Mouse (Mus musculus): ENCODE results near the gene Ift52. TPM values are rescaled to one million over a fixed set of nuclear protein-coding genes. Genes with fewer than 3 reads are reported as not detected.

Ift52 gene
- polyA plus RNA-seq, 1 experiment from 2014 or later = 35.6 TPM

DNA sequence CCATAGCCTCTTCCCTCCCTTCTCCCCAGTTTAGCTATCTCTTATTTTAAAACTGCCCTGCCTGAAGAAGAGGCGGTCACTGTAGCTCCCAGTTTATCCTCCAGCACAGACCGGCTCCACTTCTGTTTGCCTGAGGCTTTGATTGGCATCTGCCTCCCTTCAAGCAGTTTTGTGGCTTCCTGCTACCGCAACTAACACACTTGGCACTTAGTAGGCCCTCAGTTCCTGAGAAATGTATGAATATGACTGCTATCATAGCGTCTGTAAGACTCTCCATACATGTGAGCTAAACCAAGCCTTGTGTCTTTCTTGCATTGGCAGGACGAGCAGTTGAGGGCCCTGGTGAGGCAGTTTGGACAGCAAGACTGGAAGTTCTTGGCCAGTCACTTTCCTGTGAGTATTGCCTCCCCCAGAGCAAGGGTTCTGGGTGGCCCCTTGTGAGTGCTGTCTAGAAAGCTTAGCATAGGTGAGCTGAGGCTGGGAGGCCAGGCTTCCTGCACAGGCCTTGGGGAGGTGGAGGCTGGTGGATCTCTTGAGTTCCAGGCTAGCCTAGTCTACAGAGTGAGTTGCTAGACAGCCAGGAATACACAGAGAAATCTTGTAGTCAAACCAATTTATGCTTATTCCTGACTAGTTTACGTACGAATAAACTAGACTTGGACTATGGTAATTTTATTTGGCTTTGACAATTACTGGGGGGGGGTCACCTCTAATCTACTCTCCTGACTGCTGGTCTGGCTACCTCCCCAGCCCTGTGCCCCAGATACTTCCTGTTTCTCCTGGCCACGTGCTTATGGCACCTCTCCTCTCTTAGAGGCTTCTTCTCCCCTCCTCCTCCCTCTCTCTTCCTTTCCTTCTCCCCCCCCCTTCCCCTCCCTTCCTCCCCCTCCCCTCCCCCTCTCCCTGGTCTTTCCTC is 44.3 kb downstream of the Ift52 start:
- no peaks in the 10 kb centered on the region for H3K9me3 ChIP-seq
- H3K4me1 ChIP-seq (replicated peaks) = no peaks in the 10 kb centered on the region
- WGBS = 85% methylated on average over 8 of the region's 8 CpGs
- no peak overlapping the region for H3K4me3 ChIP-seq
- no peaks in the 10 kb centered on the region for H3K27me3 ChIP-seq
- H3K36me3 ChIP-seq = no peaks in the 10 kb centered on the region
- H3K27ac ChIP-seq (replicated peaks) = no peak overlapping the region
- H3K9ac ChIP-seq = no peak overlapping the region
- H3K4me2 ChIP-seq = no peak overlapping the region
- ATAC-seq (ENCODE audit: low FRiP score, low read depth) = no peak

DNA sequence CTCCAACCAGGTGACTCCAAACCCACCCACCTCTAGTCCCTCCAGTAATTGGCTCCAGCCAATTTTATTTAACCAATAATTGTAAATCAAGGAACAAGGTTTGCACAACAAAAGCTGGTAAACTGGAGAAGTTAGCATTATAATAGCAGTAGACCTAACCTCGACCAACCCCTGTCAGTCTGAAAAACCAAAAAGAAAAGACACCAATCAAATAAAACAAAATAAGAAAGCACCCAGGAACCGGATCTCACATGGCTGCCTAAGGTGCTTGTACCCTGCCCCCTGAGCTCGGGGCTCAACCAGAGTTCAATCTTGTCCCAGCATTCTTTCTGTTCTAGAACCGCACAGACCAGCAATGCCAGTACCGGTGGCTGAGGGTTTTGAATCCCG is 45.0 kb downstream of the Ift52 start:
- ATAC-seq (ENCODE audit: low FRiP score, low read depth) = no peak
- Histone ChIP-seq H3K27me3 (no peaks in the 10 kb centered on the region), H3K36me3 (no peaks in the 10 kb centered on the region), H3K9me3 (no peaks in the 10 kb centered on the region), H3K4me3 (no peak overlapping the region), H3K9ac (no peak overlapping the region), H3K4me2 (no peak overlapping the region), H3K27ac (replicated peaks) (no peak overlapping the region), H3K4me1 (replicated peaks) (no peaks in the 10 kb centered on the region)
- 58% methylated on average over 6 of the region's 6 CpGs for WGBS

DNA sequence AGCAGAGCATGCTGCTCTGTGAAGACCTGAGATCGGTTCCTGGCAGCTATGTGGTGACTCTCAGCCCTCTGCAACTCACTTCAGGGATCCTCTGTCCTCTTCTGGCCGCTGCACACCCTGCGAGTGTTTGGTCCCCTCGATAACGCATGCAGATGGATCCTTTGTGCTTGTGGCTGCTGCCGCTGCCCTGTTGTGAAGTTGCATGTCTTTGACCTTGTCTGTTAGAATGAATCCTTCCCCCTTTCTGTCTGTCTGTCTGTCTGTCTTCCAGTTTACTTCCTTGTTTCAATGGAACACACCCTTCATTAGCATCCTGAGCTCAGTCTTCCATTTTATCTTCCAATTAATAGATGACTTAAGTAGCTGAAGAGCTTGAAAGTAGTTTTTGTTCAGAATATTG is 49.2 kb downstream of the Ift52 start:
- WGBS = 91% methylated on average over 6 of the region's 6 CpGs

DNA sequence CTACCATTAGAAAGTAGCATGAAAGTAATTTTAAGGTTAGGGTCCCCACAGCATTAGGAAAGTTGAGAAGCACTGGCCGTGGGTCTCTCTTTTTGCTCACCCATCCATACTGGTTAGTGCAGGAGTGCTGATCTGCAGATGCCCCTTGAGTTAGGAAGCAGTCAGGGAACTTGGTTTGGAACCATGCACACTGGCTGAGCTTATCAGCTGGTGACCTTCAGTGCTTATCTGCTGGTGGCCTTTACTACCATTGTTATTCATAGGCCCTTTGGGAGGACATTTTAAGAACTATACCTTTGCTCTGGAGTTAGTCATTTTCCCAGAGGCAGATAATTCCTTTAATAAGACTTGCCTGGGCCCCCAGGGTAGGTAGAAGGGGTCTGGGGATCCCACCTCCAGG is 50.1 kb downstream of the Ift52 start:
- Histone ChIP-seq H3K9me3 (no peaks in the 10 kb centered on the region), H3K9ac (no peak overlapping the region), H3K27ac (replicated peaks) (no peak overlapping the region), H3K4me1 (replicated peaks) (no peaks in the 10 kb centered on the region), H3K36me3 (no peaks in the 10 kb centered on the region), H3K4me2 (no peak overlapping the region), H3K27me3 (no peaks in the 10 kb centered on the region), H3K4me3 (no peak overlapping the region)
- 93% methylated on average over 1 of the region's 1 CpGs for WGBS
- ATAC-seq (ENCODE audit: low FRiP score, low read depth) = no peak

More for the DNA sequence above, 49.2 kb downstream of the Ift52 start:
- Histone ChIP-seq H3K36me3 (no peaks in the 10 kb centered on the region), H3K9ac (no peak overlapping the region), H3K27me3 (no peaks in the 10 kb centered on the region), H3K4me3 (no peak overlapping the region), H3K9me3 (no peaks in the 10 kb centered on the region), H3K4me2 (no peak overlapping the region), H3K27ac (replicated peaks) (no peak overlapping the region), H3K4me1 (replicated peaks) (no peaks in the 10 kb centered on the region)
- no peak for ATAC-seq (ENCODE audit: low FRiP score, low read depth)

DNA sequence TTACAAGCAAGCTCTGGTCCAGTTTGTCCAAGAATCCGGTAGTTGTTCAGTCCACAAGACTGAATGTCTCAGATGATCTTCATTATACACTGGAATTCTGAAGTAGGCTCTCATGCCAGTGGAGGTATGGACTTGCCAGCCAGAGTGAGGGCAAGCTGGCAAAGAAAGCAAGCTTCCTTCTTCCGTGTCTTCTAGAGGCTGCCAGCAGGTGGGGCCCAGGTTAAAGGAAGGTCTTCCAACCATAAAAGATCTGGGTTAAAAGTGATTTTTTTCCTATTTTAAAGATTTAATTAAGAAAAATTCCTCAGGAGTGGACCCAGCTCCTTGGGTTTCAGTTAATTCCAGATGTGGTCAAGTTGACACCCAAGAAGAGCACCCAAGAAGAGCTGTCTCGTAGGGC is 53.1 kb downstream of the Ift52 start:
- no peak overlapping the region for H3K27ac ChIP-seq (replicated peaks)
- no peaks in the 10 kb centered on the region for H3K36me3 ChIP-seq
- no peak overlapping the region for H3K9ac ChIP-seq
- no peaks in the 10 kb centered on the region for H3K9me3 ChIP-seq
- H3K4me1 ChIP-seq (replicated peaks) = no peaks in the 10 kb centered on the region
- 88% methylated on average over 3 of the region's 3 CpGs for WGBS
- H3K4me3 ChIP-seq = no peak overlapping the region
- H3K4me2 ChIP-seq = no peak overlapping the region
- no peak for ATAC-seq (ENCODE audit: low FRiP score, low read depth)
- H3K27me3 ChIP-seq = no peaks in the 10 kb centered on the region

DNA sequence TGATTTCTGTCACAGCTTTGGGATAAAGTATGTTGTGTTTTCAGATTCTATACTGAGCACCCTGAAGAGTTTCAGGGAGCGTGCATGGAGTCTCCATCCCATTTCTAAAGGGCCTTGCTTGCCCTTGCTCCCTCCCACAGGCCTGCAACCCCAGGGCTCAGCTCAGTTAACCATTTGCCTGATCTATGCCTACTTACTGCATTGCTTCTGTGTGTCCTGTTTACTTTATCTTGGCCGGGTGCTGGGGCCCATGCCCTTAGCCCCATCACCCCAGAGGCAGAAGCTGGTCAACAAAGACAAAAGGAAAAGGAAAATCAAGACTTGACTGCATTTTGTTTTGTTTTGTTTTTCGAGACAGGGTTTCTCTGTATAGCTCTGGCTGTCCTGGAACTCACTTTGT is 54.4 kb downstream of the Ift52 start:
- H3K36me3 ChIP-seq = no peaks in the 10 kb centered on the region
- no peaks in the 10 kb centered on the region for H3K4me1 ChIP-seq (replicated peaks)
- no peaks in the 10 kb centered on the region for H3K27me3 ChIP-seq
- H3K9me3 ChIP-seq = no peaks in the 10 kb centered on the region
- H3K4me2 ChIP-seq = no peak overlapping the region
- no peak overlapping the region for H3K4me3 ChIP-seq
- H3K9ac ChIP-seq = no peak overlapping the region
- 89% methylated on average over 3 of the region's 3 CpGs for whole genome bisulfite sequencing
- H3K27ac ChIP-seq (replicated peaks) = no peak overlapping the region
- ATAC-seq (ENCODE audit: low FRiP score, low read depth) = no peak

DNA sequence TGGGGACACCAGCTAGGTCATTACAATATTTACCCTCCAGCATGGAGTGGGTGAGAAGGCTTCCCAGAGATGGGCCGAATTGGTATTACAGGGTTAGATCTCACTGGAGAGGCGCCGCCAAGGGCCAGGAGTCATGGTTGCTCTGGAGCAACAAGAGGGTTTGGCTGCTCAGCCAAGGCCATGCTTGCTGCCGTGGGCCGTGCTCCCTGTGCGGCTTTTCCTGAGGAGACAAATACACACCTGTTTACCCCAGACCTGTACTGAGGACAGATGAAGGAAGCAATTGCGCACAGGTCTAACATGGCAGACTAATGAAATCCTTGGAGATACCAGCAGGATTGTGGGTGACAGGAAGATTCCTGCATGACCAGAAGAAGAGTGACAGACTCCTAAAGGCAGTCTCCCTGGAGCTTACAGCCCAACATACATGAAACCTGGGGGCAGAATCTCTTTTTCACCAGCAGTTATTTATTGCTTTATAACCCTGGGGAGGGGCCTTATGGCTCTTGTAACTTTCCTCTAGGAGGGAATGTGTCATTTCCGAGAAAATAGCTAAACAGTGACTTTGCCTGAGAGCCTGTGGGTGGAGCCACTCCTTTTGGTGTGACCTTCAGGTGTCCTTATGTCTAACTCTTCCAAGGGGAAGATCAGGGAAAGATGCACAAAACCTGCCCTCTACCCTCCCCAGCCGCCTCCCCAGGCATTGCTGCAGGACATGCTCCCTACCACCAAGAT is 56.0 kb downstream of the Ift52 start:
- 92% methylated on average over 9 of the region's 9 CpGs for WGBS

DNA sequence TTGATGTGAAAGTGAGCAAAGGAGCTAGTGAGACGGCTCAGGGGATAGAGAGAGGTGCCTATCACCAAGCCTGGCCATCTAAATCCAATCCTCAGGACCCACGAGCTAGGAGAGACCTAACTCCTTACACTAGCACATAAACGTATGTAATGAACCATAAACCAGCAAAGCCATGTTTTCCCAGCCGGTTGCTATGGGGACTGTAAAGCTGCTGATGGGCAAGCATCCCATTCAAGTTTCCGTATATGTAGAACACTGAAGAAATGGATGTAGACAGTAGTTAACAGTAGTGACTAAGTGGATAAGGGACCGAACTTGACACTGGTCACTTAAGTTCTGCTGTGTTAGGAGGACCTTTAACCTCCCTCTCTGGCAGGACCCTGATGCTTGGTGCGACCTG is 56.9 kb downstream of the Ift52 start:
- no peaks in the 10 kb centered on the region for H3K4me1 ChIP-seq (replicated peaks)
- no peak overlapping the region for H3K4me2 ChIP-seq
- H3K9ac ChIP-seq = no peak overlapping the region
- 71% methylated on average over 7 of the region's 7 CpGs for WGBS
- H3K27me3 ChIP-seq = no peaks in the 10 kb centered on the region
- no peaks in the 10 kb centered on the region for H3K9me3 ChIP-seq
- H3K27ac ChIP-seq (replicated peaks) = no peak overlapping the region
- H3K4me3 ChIP-seq = no peak overlapping the region
- H3K36me3 ChIP-seq = no peaks in the 10 kb centered on the region
- ATAC-seq (ENCODE audit: low FRiP score, low read depth) = no peak

More for the DNA sequence above, 56.0 kb downstream of the Ift52 start:
- Histone ChIP-seq H3K36me3 (no peaks in the 10 kb centered on the region), H3K9me3 (no peaks in the 10 kb centered on the region), H3K9ac (no peak overlapping the region), H3K27ac (replicated peaks) (no peak overlapping the region), H3K27me3 (no peaks in the 10 kb centered on the region), H3K4me3 (no peak overlapping the region), H3K4me2 (no peak overlapping the region), H3K4me1 (replicated peaks) (no peaks in the 10 kb centered on the region)
- no peak for ATAC-seq (ENCODE audit: low FRiP score, low read depth)

DNA sequence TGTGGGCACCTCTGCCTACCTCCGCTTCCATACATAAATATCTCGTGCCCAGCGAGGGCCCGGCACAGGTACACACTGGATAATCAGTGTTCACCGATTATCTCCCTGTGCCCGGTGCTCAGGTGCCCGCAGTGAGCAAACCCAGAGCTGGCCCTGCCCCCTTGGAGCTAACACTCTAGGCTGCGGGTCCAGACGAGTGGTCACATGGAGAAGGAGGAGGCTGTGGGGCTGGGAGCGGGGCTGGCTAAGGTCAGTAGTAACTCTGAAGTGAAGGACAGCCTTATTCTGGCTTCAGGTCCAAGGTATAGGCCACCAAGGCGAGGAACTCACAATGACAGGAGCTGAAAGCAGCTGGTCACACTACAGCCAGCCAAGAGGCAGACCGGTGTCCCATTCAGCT is 57.7 kb downstream of the Ift52 start:
- H3K4me3 ChIP-seq = no peak overlapping the region
- H3K4me1 ChIP-seq (replicated peaks) = no peaks in the 10 kb centered on the region
- 93% methylated on average over 12 of the region's 12 CpGs for WGBS
- H3K36me3 ChIP-seq = no peaks in the 10 kb centered on the region
- H3K9me3 ChIP-seq = no peaks in the 10 kb centered on the region
- H3K27me3 ChIP-seq = no peaks in the 10 kb centered on the region
- no peak for ATAC-seq (ENCODE audit: low FRiP score, low read depth)
- H3K9ac ChIP-seq = no peak overlapping the region
- H3K27ac ChIP-seq (replicated peaks) = no peak overlapping the region
- no peak overlapping the region for H3K4me2 ChIP-seq

DNA sequence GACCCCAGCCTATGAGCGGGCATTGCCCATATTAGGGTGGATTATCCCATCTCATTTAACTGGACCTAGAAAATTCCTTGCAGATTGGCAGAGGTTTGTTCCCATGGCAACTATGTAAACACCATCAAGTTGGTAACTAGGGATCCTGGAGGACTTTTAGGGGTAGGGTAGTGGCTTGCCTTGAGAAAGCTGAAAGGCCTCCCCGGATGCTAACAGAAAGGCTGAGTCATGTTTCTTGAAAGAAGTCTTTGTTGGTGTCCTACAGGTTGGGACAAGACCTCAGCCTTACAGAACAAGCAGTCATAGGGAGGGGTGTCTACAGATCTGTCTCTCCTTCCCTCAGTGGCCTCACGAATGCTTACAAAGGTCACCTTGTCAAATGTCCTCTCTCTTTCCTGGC is 58.1 kb downstream of the Ift52 start:
- no peaks in the 10 kb centered on the region for H3K36me3 ChIP-seq
- no peak overlapping the region for H3K9ac ChIP-seq
- H3K27ac ChIP-seq (replicated peaks) = no peak overlapping the region
- no peaks in the 10 kb centered on the region for H3K9me3 ChIP-seq
- no peaks in the 10 kb centered on the region for H3K27me3 ChIP-seq
- no peaks in the 10 kb centered on the region for H3K4me1 ChIP-seq (replicated peaks)
- 76% methylated on average over 3 of the region's 3 CpGs for WGBS
- no peak overlapping the region for H3K4me3 ChIP-seq
- ATAC-seq (ENCODE audit: low FRiP score, low read depth) = no peak
- H3K4me2 ChIP-seq = no peak overlapping the region

DNA sequence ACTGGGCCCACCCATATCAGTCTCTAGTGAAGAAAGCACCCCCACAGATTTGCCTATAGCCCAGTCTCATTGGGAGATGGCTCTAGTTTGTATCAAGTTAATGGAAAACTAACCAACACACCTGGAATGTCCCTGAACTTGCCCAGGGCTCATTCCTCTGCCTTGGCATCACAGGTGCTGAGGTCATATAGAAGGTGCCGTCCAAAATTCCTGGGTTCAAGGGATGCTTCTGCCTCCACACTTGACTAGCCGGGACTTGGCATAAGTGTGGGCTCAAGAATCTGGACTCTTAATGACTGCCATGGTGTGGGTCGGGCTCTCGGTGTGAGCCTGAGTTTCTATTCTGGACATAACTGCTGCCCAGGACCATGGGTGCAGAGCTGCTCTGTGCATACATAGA is 61.9 kb downstream of the Ift52 start:
- Histone ChIP-seq H3K4me1 (replicated peaks) (no peaks in the 10 kb centered on the region), H3K27me3 (no peaks in the 10 kb centered on the region), H3K4me2 (no peak overlapping the region), H3K4me3 (no peak overlapping the region), H3K9ac (no peak overlapping the region), H3K27ac (replicated peaks) (no peak overlapping the region), H3K36me3 (no peaks in the 10 kb centered on the region), H3K9me3 (no peaks in the 10 kb centered on the region)
- no peak for ATAC-seq (ENCODE audit: low FRiP score, low read depth)
- WGBS = 95% methylated on average over 4 of the region's 4 CpGs

DNA sequence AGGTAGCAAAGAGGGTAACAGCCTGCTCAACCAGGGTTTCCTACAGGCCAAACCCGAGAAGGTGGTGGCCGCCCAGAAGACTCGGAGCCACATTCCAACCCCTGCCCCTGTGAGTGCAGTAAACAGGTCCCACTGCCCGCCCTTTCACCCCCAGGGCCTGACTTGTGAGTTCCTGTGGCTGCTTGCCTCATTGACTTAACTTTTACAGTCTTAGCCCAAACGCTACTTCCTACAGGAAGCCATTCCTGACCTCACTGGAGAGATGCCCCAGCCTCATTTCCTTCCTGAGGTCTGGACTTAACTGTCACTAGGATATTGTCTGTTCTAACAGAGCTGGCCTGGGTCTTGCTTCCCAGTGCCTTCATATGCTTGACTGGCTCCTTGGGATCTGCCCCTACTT is 65.4 kb downstream of the Ift52 start:
- Histone ChIP-seq H3K27ac (replicated peaks) (no peak overlapping the region), H3K27me3 (no peaks in the 10 kb centered on the region), H3K9me3 (no peaks in the 10 kb centered on the region), H3K9ac (no peak overlapping the region), H3K36me3 (no peaks in the 10 kb centered on the region), H3K4me1 (replicated peaks) (no peaks in the 10 kb centered on the region), H3K4me2 (no peak overlapping the region), H3K4me3 (no peak overlapping the region)
- 89% methylated on average over 5 of the region's 5 CpGs for WGBS
- ATAC-seq (ENCODE audit: low FRiP score, low read depth) = no peak

Measured in hindbrain, embryonic 15.5 days (tissue).